Mouse (Mus musculus): ENCODE data around the gene Gm45062.

- TF ChIP-seq ZNF384 (IDR thresholded peaks at IDR 0.05; ENCODE audit: low read depth, low read length) (no peak), ZC3H11A (IDR thresholded peaks at IDR 0.05; ENCODE audit: borderline replicate concordance, low read depth, low read length) (no peak), MAFK (IDR thresholded peaks at IDR 0.05; ENCODE audit: insufficient read depth, low read depth, low read length) (no peak)
Measured at GRCm38 (mm10) chr6:8358782-8359181, 99.5 kb downstream of the Gm45062 start.
